Mouse (Mus musculus): Measurements from ENCODE around the gene Spen. TPM values are rescaled to one million over a fixed set of nuclear protein-coding genes. Genes with fewer than 3 reads are reported as not detected.

Gene Spen
- polyA plus RNA-seq, 1 experiment, result 56.0 TPM

DNA sequence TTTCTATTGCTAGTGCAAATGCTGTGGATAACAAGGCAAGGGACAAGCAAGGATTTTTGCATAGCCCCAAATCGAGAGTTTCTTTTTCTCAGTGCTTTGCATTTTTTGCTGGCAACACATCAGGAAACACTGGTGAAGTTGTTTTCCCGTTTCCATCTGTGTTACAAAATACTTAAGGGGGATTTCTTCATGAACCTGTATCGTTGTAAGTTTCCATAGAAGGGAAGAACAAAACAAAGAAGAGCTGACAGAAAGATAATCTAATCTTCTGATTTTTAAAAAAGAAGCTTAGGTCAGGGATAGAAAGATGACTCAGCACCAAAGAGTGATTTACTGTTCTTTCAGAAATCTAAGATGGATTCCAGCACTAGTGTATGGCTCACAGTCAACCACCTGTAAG, 2.4 kb upstream of the Spen start:
- no peak overlapping the region for H3K27ac ChIP-seq (ENCODE audit: insufficient read depth, low read depth, low read length)
- H3K36me3 ChIP-seq (ENCODE audit: control insufficient read depth, insufficient read depth, low read length), result no peaks in the 10 kb centered on the region
- WGBS, result 72% methylated on average over 3 of the region's 3 CpGs
- no peaks in the 10 kb centered on the region for H3K27me3 ChIP-seq (ENCODE audit: control insufficient read depth, insufficient read depth, low read length)
- TF ChIP-seq CTCF (IDR thresholded peaks at IDR 0.05; ENCODE audit: extremely low read depth, insufficient read length, insufficient replicate concordance, low read depth, low read length) (no peak), POLR2A (IDR thresholded peaks at IDR 0.05; ENCODE audit: low read depth, low read length) (no peak)
- peaks cover under 1% of the 10 kb centered on the region; the same call in 1 of the 2 replicates for H3K4me1 ChIP-seq (ENCODE audit: control insufficient read depth, insufficient read depth, insufficient read length, low read length)
- no peak overlapping the region for H3K4me3 ChIP-seq (ENCODE audit: low read depth, low read length)

DNA sequence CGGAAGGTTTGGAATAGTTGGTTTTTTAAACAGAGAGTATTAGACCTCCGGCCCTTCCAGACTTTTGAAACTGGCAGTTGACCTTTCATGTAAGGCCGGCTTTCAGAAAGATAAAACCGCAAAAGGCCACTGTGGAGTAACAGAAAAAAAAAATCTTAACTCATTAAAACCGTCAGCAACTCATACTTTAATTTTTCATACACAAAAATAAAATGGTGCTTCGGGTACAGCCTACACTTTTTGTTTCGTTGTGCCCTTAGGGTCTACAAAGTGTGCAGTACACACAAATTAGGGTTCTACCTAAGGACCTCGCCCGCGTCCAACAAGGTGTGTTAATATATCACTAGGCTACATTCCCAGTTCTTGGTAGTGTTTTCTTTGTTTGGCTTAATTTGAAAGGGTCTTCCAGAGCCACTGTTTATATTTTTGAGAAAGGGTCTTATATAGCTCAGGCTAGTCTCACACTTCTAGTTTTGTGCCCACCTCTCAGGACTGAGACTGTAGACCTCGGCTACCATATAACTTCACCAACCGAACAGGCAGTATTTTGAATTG, 893 bp upstream of the Spen start:
- H3K27me3 ChIP-seq (ENCODE audit: control insufficient read depth, insufficient read depth, low read length), result no peaks in the 10 kb centered on the region
- no peaks in the 10 kb centered on the region for H3K36me3 ChIP-seq (ENCODE audit: control insufficient read depth, insufficient read depth, low read length)
- H3K4me3 ChIP-seq (ENCODE audit: low read depth, low read length), result peak overlapping the region; percentile 70; the same call in 1 of the 2 replicates
- peaks cover 4% of the 10 kb centered on the region; the same call in 1 of the 2 replicates for H3K4me1 ChIP-seq (ENCODE audit: control insufficient read depth, insufficient read depth, insufficient read length, low read length)
- peak overlapping the region; percentile 95 for H3K27ac ChIP-seq (ENCODE audit: insufficient read depth, low read depth, low read length)
- TF ChIP-seq POLR2A (IDR thresholded peaks at IDR 0.05; ENCODE audit: low read depth, low read length) (no peak), CTCF (IDR thresholded peaks at IDR 0.05; ENCODE audit: extremely low read depth, insufficient read length, insufficient replicate concordance, low read depth, low read length) (no peak)
- WGBS, result 17% methylated on average over 12 of the region's 12 CpGs

DNA sequence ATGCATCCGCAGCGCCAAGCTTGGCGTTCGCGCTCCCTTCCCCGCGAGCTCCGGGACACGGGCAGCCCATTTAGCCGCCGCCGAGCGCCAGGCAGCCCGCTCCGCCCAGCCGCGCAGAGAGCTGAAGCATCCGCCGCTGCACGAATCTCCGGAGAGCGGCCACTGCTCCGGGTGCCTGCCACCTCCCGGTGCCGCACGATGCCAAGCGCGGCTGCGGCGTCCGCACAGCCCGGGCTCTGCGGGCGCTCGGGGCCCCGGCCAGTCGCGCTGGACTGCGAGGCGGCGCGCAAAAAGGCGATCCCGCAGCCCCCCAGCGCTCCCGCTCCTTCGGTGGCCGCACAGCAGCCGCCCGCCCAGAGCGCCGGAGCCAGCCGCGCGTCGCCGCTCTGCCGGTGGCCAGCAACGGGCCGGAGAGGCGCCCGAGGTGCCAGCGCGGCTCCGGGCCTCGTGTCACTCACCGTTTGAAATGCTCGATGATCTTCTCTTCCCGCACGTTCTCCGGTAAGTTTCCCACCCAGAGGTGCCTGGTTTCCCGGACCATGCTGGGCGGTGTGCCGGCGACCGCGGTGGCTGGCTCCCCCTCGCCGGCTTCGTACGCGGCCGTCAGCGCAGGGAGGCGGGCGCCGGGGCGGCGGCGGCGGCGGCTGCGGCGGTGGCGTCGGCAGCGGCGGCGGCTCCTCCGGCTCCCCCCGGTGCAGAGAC, 540 bp downstream of the Spen start:
- under 1% methylated on average over 101 of the region's 101 CpGs for WGBS
- Histone ChIP-seq H3K27me3 (ENCODE audit: control insufficient read depth, insufficient read depth, low read length) (no peaks in the 10 kb centered on the region), H3K27ac (ENCODE audit: insufficient read depth, low read depth, low read length) (peak overlapping the region; percentile 73)

GRCm38 (mm10) chr4:141537226-141537610, 1.2 kb downstream of the Spen start:
- under 1% methylated on average over 14 of the region's 14 CpGs for WGBS
- Histone ChIP-seq H3K4me1 (ENCODE audit: control insufficient read depth, insufficient read depth, insufficient read length, low read length) (peaks cover 4% of the 10 kb centered on the region; the same call in 1 of the 2 replicates), H3K27ac (ENCODE audit: insufficient read depth, low read depth, low read length) (peak overlapping the region; percentile 21), H3K36me3 (ENCODE audit: control insufficient read depth, insufficient read depth, low read length) (no peaks in the 10 kb centered on the region), H3K4me3 (ENCODE audit: low read depth, low read length) (peak overlapping the region; percentile 90), H3K27me3 (ENCODE audit: control insufficient read depth, insufficient read depth, low read length) (no peaks in the 10 kb centered on the region)
- TF ChIP-seq CTCF (IDR thresholded peaks at IDR 0.05; ENCODE audit: extremely low read depth, insufficient read length, insufficient replicate concordance, low read depth, low read length), result no peak
- TF ChIP-seq POLR2A (IDR thresholded peaks at IDR 0.05; ENCODE audit: low read depth, low read length), result no peak

More for the DNA sequence above, 540 bp downstream of the Spen start:
- peaks cover 4% of the 10 kb centered on the region; the same call in 1 of the 2 replicates for H3K4me1 ChIP-seq (ENCODE audit: control insufficient read depth, insufficient read depth, insufficient read length, low read length)
- TF ChIP-seq POLR2A (IDR thresholded peaks at IDR 0.05; ENCODE audit: low read depth, low read length), result no peak
- no peak for TF ChIP-seq CTCF (IDR thresholded peaks at IDR 0.05; ENCODE audit: extremely low read depth, insufficient read length, insufficient replicate concordance, low read depth, low read length)
- H3K36me3 ChIP-seq (ENCODE audit: control insufficient read depth, insufficient read depth, low read length), result no peaks in the 10 kb centered on the region
- H3K4me3 ChIP-seq (ENCODE audit: low read depth, low read length), result peak overlapping the region; percentile 90

DNA sequence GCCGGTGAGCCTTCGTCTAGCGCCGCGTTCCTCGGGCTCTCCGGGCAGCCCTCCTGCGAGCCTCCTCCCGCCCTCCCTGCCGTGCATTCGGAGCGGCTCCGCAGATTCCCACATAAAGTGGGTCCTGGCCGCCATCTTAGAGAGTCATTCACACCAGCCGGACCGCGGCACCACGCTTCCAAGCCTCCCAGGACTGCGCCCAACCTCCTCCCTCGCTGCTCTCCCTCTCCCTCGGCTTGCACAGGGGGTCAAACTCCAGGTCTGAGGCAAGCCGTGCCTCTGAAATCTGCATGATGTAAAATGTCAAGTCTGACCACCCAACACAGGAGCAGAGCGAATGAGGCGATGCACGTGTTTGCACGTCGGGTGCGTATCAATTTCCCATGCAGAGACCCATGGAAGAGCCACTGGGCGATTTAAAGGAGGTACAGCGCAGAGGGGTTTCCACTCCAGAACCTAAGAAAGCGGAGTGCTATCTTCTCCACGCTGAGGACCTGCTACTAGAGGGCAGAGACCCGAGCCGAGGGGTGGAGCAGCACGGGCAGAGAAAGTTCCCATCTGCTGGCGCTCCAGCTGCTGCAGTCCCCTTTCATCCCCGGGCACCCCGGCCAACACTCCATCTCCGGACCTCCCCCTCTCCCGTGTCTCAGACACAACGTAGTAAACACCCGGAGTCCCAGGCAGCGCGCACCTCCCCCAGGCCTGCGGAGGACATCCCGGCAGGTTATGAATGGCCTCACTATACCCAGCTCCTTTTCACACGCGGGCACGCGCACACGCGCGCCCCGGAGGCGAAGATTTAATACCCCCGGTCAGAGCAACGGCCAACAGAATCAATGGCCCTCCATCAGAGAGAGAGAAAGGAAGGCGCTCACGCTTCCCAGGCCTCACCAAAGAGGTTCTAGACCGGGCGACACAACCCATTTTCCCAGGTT, 1.8 kb downstream of the Spen start:
- TF ChIP-seq POLR2A (IDR thresholded peaks at IDR 0.05; ENCODE audit: low read depth, low read length), result no peak
- TF ChIP-seq CTCF (IDR thresholded peaks at IDR 0.05; ENCODE audit: extremely low read depth, insufficient read length, insufficient replicate concordance, low read depth, low read length), result no peak
- peak overlapping the region; percentile 90 for H3K4me3 ChIP-seq (ENCODE audit: low read depth, low read length)
- H3K27me3 ChIP-seq (ENCODE audit: control insufficient read depth, insufficient read depth, low read length), result no peaks in the 10 kb centered on the region
- under 1% methylated on average over 61 of the region's 61 CpGs for WGBS
- H3K4me1 ChIP-seq (ENCODE audit: control insufficient read depth, insufficient read depth, insufficient read length, low read length), result peaks cover 4% of the 10 kb centered on the region; the same call in 1 of the 2 replicates
- peak overlapping the region; percentile 21 for H3K27ac ChIP-seq (ENCODE audit: insufficient read depth, low read depth, low read length)
- no peaks in the 10 kb centered on the region for H3K36me3 ChIP-seq (ENCODE audit: control insufficient read depth, insufficient read depth, low read length)

GRCm38 (mm10) chr4:141534947-141535680, 3.3 kb downstream of the Spen start:
- peaks cover 4% of the 10 kb centered on the region; the same call in 1 of the 2 replicates for H3K4me1 ChIP-seq (ENCODE audit: control insufficient read depth, insufficient read depth, insufficient read length, low read length)
- no peak overlapping the region for H3K4me3 ChIP-seq (ENCODE audit: low read depth, low read length)
- H3K27me3 ChIP-seq (ENCODE audit: control insufficient read depth, insufficient read depth, low read length), result no peaks in the 10 kb centered on the region
- 28% methylated on average over 11 of the region's 11 CpGs for WGBS
- no peak overlapping the region for H3K27ac ChIP-seq (ENCODE audit: insufficient read depth, low read depth, low read length)
- TF ChIP-seq POLR2A (IDR thresholded peaks at IDR 0.05; ENCODE audit: low read depth, low read length) (no peak), CTCF (IDR thresholded peaks at IDR 0.05; ENCODE audit: extremely low read depth, insufficient read length, insufficient replicate concordance, low read depth, low read length) (peak; percentile 34; the same call in 1 of the 2 replicates)
- H3K36me3 ChIP-seq (ENCODE audit: control insufficient read depth, insufficient read depth, low read length), result no peaks in the 10 kb centered on the region
